ENCODE assay signal across 8 mouse cellular contexts in genomic region chr17:35396956-35397355, GRCm38 (mm10). TPM values are rescaled to one million over a fixed set of nuclear protein-coding genes. Genes with fewer than 3 reads are reported as not detected.
"Had no signal": no experiment of that assay in that cellular context is flagged by ENCODE, and none has a peak within 500 bp of the region (broad histone marks: within the 10 kb centered on the region; RNA-seq: fewer than 3 reads in every experiment).

No protein-coding gene starts in this region.

RNA-seq across cellular contexts. Expression of gene H2-Q6, which starts 27.7 kb away (rescaled TPM):
- total RNA-seq: left cerebral cortex, postnatal 10 days; left cerebral cortex, postnatal 14 days had no signal
- polyA plus RNA-seq: myocyte had no signal

RNA-seq across cellular contexts. Expression of gene H2-Q2, which starts 54.9 kb away (rescaled TPM):
- total RNA-seq: megakaryocyte progenitor cell, adult 5-6 weeks; megakaryocyte, adult 5-6 weeks; megakaryocyte-erythroid progenitor cell, adult 5-6 weeks; monocyte, adult 5-6 weeks had no signal
- polyA plus RNA-seq: macrophage had no signal
